Mouse (Mus musculus): ENCODE results near the gene Dpp9.

DNA sequence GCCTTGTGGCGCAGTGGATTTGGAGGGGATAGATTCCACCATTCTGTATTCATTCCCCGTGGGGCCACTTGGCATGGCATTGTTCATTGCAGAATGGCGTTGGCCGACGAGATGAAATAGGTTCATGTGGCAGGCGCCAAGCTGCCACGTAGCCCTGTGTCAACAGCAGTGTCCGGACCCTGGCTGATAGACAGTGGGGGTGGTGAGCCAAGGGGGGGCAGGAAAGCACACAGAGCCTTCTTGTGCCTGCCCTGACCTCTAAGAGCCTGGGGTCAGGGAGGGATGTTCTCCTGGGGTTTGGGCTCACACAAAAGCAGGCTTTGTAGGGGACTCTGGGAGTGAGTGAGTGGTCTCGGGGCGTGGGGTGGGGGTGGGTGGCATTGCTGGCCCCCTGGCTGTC lies 48.1 kb downstream of the Dpp9 start:
- TF ChIP-seq CTCF (IDR thresholded peaks at IDR 0.05; ENCODE audit: borderline replicate concordance, control insufficient read depth, extremely low read depth, insufficient read depth, low read length, poor library complexity) (no peak), POLR2A (IDR thresholded peaks at IDR 0.05; ENCODE audit: control insufficient read depth, extremely low read depth, insufficient read depth, low read length, poor library complexity) (no peak)

Measured in thymus, adult 2 months (tissue).